Mouse (Mus musculus) hindbrain, postnatal 0 days (tissue): ENCODE results near the gene Runx3. TPM values are rescaled to one million over a fixed set of nuclear protein-coding genes. Genes with fewer than 3 reads are reported as not detected.

Experiments
- ATAC-seq: fragments of 200-750 bp; cut with Nextera tagmentation; 2 replicates; pipeline ENCODE4 v1.8.0; 2017; ENCODE audit warnings: mild to moderate bottlenecking, moderate TSS enrichment, moderate library complexity
- DNase-seq: peaks from one replicate; pipeline ENCODE4 v3.0.0-alpha.2; 2015; ENCODE audit warnings: low spot score
- H3K27ac ChIP-seq: fragments of 300-500 bp; sonication (generic); 2 replicates; pipeline ENCODE4 v1.5.1; 2014; ENCODE audit warnings: mild to moderate bottlenecking
- H3K27me3 ChIP-seq: fragments of 300-500 bp; sonication (generic); 2 replicates; pipeline ENCODE4 v1.6.1; 2014; ENCODE audit warnings: low read length, mixed read lengths; ENCODE audit not compliant: insufficient read depth
- H3K36me3 ChIP-seq: fragments of 300-500 bp; sonication (generic); 2 replicates; pipeline ENCODE4 v1.6.1; 2014; ENCODE audit warnings: low read length, mixed read lengths; ENCODE audit not compliant: insufficient read depth
- H3K4me1 ChIP-seq: fragments of 300-500 bp; sonication (generic); 2 replicates; pipeline ENCODE4 v1.6.1; 2014; ENCODE audit warnings: antibody characterized with exemption, low read length, mixed read lengths; ENCODE audit not compliant: insufficient read depth
- H3K4me2 ChIP-seq: fragments of 300-500 bp; sonication (generic); 2 replicates; pipeline ENCODE4 v1.6.1; 2014; ENCODE audit warnings: low read depth, mild to moderate bottlenecking, low read length, moderate library complexity, mixed read lengths
- H3K4me3 ChIP-seq: fragments of 300-500 bp; sonication (generic); 2 replicates; pipeline ENCODE4 v1.5.1; 2014; ENCODE audit warnings: low read length
- H3K9ac ChIP-seq: fragments of 300-500 bp; sonication (generic); replicated peaks from 2 replicates; pipeline ENCODE4 v1.6.1; 2014; ENCODE audit warnings: mild to moderate bottlenecking, low read length, moderate library complexity, mixed read lengths
- H3K9me3 ChIP-seq: fragments of 300-500 bp; sonication (generic); 2 replicates; pipeline ENCODE4 v1.6.1; 2016; ENCODE audit warnings: low read length, mixed read lengths
- CTCF ChIP-seq: IDR thresholded peaks from 2 replicates; pipeline ENCODE4 v1.5.1; 2016; ENCODE audit warnings: antibody characterized with exemption, control low read depth, low read depth
- WGBS: fragments of 180-500 bp; shearing (Covaris S2); extraction: QIAGEN DNeasy Blood & Tissue Kit; methylation state at CpG from one replicate; pipeline ENCODE4 v1.1.7; 2014; 5-methylcytosine and 5-hydroxymethylcytosine counted together
- polyA plus RNA-seq: library from polyadenylated mRNA; unstranded; fragments of >200 nt; fragmentation: Nextera tagmentation; extraction: Ambion mirVana; gene quantifications from 2 replicates; pipeline ENCODE4 v1.2.1, GENCODE M21; 2015
- total RNA-seq: library from RNA; depleted of rRNA; stranded (reverse); fragments of >200 nt; gene quantifications from 2 replicates; pipeline ENCODE4 v1.2.3, GENCODE M21; 2014

Runx3 gene
- total and polyA plus RNA-seq, 2 experiments from 2014 or later, result not detected

DNA sequence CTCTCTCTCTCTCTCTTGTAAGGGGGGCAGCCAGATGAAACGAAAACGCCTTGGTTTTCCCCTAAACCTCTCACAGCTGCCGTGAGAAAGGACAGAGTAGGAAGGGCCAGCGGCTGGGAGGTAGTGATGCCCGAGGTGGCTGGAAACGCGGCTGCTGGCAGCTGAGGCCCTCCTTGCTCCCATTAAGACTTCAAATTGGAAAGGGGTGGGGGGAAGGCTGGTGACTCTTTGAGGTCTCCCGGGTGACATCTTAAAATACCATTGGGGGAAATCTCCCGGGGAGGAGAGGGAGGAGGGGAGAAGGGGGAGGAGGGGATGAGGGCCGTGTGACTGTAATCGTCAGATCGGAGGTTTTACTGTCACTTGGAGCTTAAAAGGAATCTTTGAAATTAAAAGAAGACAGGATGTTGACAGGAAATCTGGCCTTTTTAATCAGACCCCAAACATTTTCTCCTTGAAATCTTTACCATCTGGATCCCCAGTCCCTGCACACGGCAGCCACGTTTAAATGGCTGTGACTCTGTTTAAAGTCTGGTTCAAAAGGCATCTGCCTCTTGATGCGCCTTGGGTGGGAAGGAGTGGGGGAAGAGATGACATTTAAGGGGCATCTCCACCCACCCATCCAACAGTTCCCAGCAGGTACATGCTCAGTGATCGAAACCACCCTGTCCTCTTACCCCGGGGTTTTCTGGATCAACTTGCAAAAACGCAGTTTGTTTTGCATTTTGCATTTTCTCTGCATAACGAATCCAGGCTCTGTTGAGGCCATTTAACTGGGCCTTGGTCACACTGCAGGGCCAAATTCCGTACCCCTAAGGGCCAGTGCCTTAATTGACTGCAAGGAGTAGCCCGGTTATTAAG is 33.9 kb downstream of the Runx3 start:
- no peaks in the 10 kb centered on the region for H3K4me1 ChIP-seq
- H3K4me2 ChIP-seq, result no peak overlapping the region
- no peak for TF ChIP-seq CTCF
- DNase-seq (no peak), ATAC-seq (no peak)
- no peak overlapping the region for H3K4me3 ChIP-seq
- no peak overlapping the region for H3K27ac ChIP-seq
- no peaks in the 10 kb centered on the region for H3K9me3 ChIP-seq
- no peaks in the 10 kb centered on the region for H3K36me3 ChIP-seq
- H3K27me3 ChIP-seq, result peaks cover 89% of the 10 kb centered on the region
- WGBS, result 1% methylated on average over 21 of the region's 21 CpGs
- H3K9ac ChIP-seq, result no peak overlapping the region

DNA sequence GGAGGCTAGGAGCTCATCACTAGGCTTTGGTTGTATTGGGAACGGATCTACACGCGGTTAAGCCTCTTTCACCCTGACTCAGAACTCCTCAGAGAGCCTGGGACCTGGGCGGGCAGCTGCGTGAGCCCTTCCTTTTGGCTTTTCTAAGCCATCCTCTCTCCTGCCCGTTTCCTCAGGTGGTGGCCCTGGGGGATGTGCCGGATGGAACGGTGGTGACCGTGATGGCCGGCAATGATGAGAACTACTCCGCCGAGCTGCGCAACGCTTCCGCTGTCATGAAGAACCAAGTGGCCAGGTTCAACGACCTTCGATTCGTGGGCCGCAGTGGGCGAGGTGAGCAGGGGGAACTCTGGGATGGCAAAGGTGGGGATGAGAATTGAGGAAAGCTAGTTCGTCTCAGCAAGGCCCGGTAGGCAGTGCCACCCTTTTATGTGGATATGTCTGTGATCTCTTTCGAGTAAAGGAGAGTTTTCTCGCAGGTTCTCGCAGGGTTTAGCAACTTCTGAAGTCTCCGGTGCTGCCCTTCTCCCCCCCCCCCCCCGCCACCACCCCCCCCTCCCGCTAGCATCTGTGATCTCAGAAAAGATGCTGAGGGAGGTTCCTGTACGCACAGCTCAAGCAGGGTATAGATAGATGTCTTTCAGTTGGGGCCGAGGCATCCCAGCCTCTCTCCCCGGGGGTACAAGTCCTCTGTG is 34.8 kb downstream of the Runx3 start:
- H3K9ac ChIP-seq, result no peak overlapping the region
- 6% methylated on average over 28 of the region's 31 CpGs for whole genome bisulfite sequencing
- H3K36me3 ChIP-seq, result no peaks in the 10 kb centered on the region
- no peak overlapping the region for H3K27ac ChIP-seq
- no peaks in the 10 kb centered on the region for H3K9me3 ChIP-seq
- ATAC-seq, result no peak
- no peak overlapping the region for H3K4me2 ChIP-seq
- no peaks in the 10 kb centered on the region for H3K4me1 ChIP-seq
- no peak overlapping the region for H3K4me3 ChIP-seq
- peaks cover 81% of the 10 kb centered on the region for H3K27me3 ChIP-seq
- no peak for TF ChIP-seq CTCF
- no peak for DNase-seq

DNA sequence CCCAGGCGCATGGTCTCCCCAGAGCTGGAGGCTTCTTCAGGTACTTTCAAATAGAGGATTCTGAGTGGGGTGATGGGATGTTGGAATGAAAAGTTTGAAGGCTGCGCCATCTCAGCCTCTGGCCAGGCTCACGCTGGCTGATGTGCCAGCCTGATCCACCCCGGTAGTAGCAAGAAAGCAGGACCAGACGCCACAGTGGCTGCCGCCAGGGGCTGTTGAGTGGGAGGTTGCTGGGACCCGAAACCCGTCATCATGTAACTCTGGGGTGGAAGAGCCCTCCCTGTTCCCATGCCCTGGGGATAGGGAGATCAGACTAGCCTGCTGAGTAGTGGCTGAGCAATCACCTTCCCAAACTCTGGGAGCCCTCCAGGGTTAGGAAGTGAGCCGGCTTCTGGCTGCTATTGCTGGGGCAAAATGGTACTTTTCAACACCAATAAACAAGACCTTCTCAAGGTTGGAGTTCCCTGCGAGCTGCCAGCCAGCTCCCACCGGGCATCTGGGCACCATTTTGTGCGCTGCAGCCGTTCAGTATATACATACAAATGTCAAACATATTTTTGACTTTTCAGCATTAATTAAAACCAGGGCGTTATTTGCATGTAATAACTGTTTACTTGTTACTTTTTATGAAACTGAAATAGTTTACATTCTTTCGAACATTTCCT is 35.5 kb downstream of the Runx3 start:
- no peak for DNase-seq
- ATAC-seq, result no peak
- Histone ChIP-seq H3K4me1 (no peaks in the 10 kb centered on the region), H3K9me3 (no peaks in the 10 kb centered on the region), H3K9ac (no peak overlapping the region), H3K4me2 (no peak overlapping the region), H3K4me3 (no peak overlapping the region), H3K27ac (no peak overlapping the region), H3K27me3 (peaks cover 74% of the 10 kb centered on the region), H3K36me3 (no peaks in the 10 kb centered on the region)
- no peak for TF ChIP-seq CTCF
- WGBS, result 6% methylated on average over 15 of the region's 15 CpGs

DNA sequence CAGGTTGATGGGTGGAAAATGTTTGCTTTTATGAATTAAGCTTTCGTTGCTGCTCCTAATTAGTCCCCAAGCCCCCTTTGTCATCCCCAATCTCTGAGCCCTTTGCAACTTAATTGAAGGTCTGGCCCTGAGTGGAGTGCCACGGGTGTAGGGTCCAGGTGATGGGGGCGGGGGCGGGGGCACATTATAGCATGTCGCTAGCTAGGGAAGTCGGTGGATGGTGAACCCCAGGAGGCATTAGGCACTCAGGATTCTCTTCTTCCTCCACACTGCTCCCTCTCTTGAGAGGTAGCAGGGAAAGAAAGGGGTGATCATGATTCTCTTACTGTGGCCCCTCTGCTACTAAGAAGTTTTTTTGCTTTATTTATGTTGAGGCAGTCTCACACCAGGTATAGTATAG is 36.1 kb downstream of the Runx3 start:
- peaks cover 69% of the 10 kb centered on the region for H3K27me3 ChIP-seq
- H3K4me1 ChIP-seq, result no peaks in the 10 kb centered on the region
- DNase-seq, result no peak
- H3K9me3 ChIP-seq, result no peaks in the 10 kb centered on the region
- H3K9ac ChIP-seq, result no peak overlapping the region
- ATAC-seq, result no peak
- H3K4me3 ChIP-seq, result no peak overlapping the region
- H3K4me2 ChIP-seq, result no peak overlapping the region
- no peaks in the 10 kb centered on the region for H3K36me3 ChIP-seq
- H3K27ac ChIP-seq, result no peak overlapping the region
- 10% methylated on average over 6 of the region's 6 CpGs for WGBS
- no peak for TF ChIP-seq CTCF

DNA sequence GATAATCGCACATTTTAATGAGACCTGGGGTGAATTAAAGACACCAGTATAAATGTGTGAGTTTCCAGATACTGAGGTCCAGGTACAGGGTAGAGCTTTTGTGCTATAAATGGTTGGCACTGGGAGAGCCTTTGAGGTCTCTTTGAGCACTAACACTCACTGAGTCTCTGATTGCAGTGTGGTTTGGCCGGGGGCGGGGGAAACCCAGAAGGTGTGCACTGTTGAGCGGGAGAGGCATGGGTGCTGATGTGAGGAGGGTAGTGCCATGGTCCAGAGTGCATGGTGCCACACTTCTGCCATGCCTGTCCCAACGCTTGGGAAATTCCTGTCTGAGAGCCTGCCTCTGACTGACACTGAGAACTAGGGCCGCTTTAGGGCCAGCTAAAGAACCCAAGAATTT is 36.9 kb downstream of the Runx3 start:
- peaks cover 61% of the 10 kb centered on the region for H3K27me3 ChIP-seq
- no peak overlapping the region for H3K9ac ChIP-seq
- ATAC-seq, result no peak
- no peak overlapping the region for H3K27ac ChIP-seq
- H3K4me3 ChIP-seq, result no peak overlapping the region
- no peaks in the 10 kb centered on the region for H3K9me3 ChIP-seq
- no peaks in the 10 kb centered on the region for H3K36me3 ChIP-seq
- DNase-seq, result no peak
- TF ChIP-seq CTCF, result no peak
- H3K4me1 ChIP-seq, result no peaks in the 10 kb centered on the region
- H3K4me2 ChIP-seq, result no peak overlapping the region
- 12% methylated on average over 6 of the region's 6 CpGs for WGBS

DNA sequence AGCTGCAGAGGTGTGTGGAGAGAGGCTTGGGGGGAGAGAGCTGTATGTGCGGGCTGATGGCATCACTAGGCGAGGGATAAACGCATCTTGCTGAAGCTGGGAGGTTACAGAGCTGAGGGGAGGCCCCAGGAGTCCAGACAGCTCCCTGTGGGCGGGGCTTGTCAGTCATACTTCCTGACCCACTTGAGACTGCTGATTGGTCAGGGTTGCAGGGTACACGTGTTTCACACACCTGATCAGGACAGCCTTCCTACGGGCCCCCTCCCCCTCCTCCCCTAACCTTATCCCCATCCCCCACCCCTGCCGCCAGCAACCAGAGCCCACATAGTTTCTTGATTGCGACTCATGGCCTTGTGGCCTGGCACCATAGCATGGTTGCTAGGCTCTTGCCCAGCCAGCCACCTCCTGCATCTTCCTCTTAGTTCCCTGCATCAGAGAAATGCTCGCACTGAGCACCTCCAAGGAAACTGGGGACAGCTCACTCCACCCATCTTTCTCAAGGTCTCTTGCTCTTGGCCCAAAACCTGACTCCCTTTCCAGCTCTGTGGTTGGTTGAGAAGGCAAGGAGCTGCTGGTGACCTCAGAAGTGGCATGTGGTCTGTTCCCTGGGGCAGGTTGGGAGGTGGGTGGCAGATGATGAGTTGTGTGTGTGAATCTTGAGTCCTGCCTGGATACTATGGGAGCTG is 38.4 kb downstream of the Runx3 start:
- H3K4me1 ChIP-seq, result no peaks in the 10 kb centered on the region
- peaks cover 50% of the 10 kb centered on the region for H3K27me3 ChIP-seq
- DNase-seq (no peak), ATAC-seq (peak; percentile 18; the same call in 1 of the 2 replicates)
- H3K9me3 ChIP-seq, result no peaks in the 10 kb centered on the region
- no peak overlapping the region for H3K4me2 ChIP-seq
- WGBS, result 5% methylated on average over 8 of the region's 9 CpGs
- H3K4me3 ChIP-seq, result no peak overlapping the region
- TF ChIP-seq CTCF, result no peak
- no peaks in the 10 kb centered on the region for H3K36me3 ChIP-seq
- H3K27ac ChIP-seq, result no peak overlapping the region
- H3K9ac ChIP-seq, result no peak overlapping the region
